Mouse (Mus musculus) liver, embryonic 15.5 days (tissue): ENCODE measurements around the gene Clic6. TPM values are rescaled to one million over a fixed set of nuclear protein-coding genes. Genes with fewer than 3 reads are reported as not detected.

Experiments used
- ATAC-seq: fragments of 200-750 bp; cut with Nextera tagmentation; 2 replicates; pipeline ENCODE4 v1.8.0; 2017; ENCODE audit warnings: moderate number of reproducible peaks, mild to moderate bottlenecking, moderate library complexity; ENCODE audit not compliant: insufficient read depth
- H3K27ac ChIP-seq: fragments of 300-500 bp; sonication (generic); replicated peaks from 2 replicates; pipeline ENCODE4 v1.5.1; 2015; ENCODE audit warnings: mild to moderate bottlenecking, inconsistent platforms
- H3K27me3 ChIP-seq: fragments of 300-500 bp; sonication (generic); 2 replicates; pipeline ENCODE4 v1.6.1; 2015; ENCODE audit warnings: mild to moderate bottlenecking, inconsistent platforms
- H3K36me3 ChIP-seq: fragments of 300-500 bp; sonication (generic); replicated peaks from 2 replicates; pipeline ENCODE4 v1.6.1; 2015; ENCODE audit warnings: moderate library complexity, mild to moderate bottlenecking, inconsistent platforms
- H3K4me1 ChIP-seq: fragments of 300-500 bp; sonication (generic); replicated peaks from 2 replicates; pipeline ENCODE4 v1.6.1; 2015; ENCODE audit warnings: inconsistent platforms
- H3K4me2 ChIP-seq: fragments of 300-500 bp; sonication (generic); 2 replicates; pipeline ENCODE4 v1.6.1; 2015; ENCODE audit warnings: moderate library complexity, mild to moderate bottlenecking, inconsistent platforms
- H3K4me3 ChIP-seq: fragments of 300-500 bp; sonication (generic); replicated peaks from 2 replicates; pipeline ENCODE4 v1.5.1; 2015; ENCODE audit warnings: mild to moderate bottlenecking, inconsistent platforms
- H3K9ac ChIP-seq: fragments of 300-500 bp; sonication (generic); 2 replicates; pipeline ENCODE4 v1.6.1; 2015; ENCODE audit warnings: moderate library complexity, mild to moderate bottlenecking, inconsistent platforms
- H3K9me3 ChIP-seq: fragments of 300-500 bp; sonication (generic); replicated peaks from 2 replicates; pipeline ENCODE4 v1.6.1; 2016; ENCODE audit warnings: inconsistent platforms
- WGBS: fragments of 180-500 bp; shearing (Covaris S2); methylation state at CpG from one replicate; pipeline ENCODE4 v1.1.7; 2015; ENCODE audit warnings: mixed read lengths; ENCODE audit not compliant: insufficient replicate concordance; 5-methylcytosine and 5-hydroxymethylcytosine counted together
- polyA plus RNA-seq: library from polyadenylated mRNA; unstranded; fragments of >200 nt; fragmentation: Nextera tagmentation; extraction: Ambion mirVana; gene quantifications from 2 replicates; pipeline ENCODE4 v1.2.1, GENCODE M21; 2015

Clic6 gene
- 0.40 and 0.54 TPM in 2 replicates for polyA plus RNA-seq

GRCm38 (mm10) chr16:92485436-92485835, at the start of gene Clic6:
Gene Clic6, plus strand, starts transcription at chr16:92485736.
- H3K4me1 ChIP-seq = peaks cover 31% of the 10 kb centered on the region
- WGBS = 74% methylated on average over 5 of the region's 5 CpGs
- no peak within 1 kb of the TSS for H3K4me3 ChIP-seq
- no peak within 1 kb of the TSS for H3K4me2 ChIP-seq
- no peak within 1 kb of the TSS for H3K27ac ChIP-seq
- H3K27me3 ChIP-seq = peaks cover 30% of the 10 kb centered on the region
- no peak within 1 kb of the TSS for H3K9ac ChIP-seq
- H3K36me3 ChIP-seq = no peaks in the 10 kb centered on the region
- H3K9me3 ChIP-seq = no peaks in the 10 kb centered on the region
- no peak for ATAC-seq

GRCm38 (mm10) chr16:92439775-92440174, 45.8 kb upstream of the Clic6 start:
- Histone ChIP-seq H3K36me3 (no peaks in the 10 kb centered on the region), H3K27me3 (no peaks in the 10 kb centered on the region), H3K4me1 (peaks cover 11% of the 10 kb centered on the region), H3K27ac (no peak overlapping the region), H3K4me2 (no peak overlapping the region), H3K9ac (no peak overlapping the region), H3K9me3 (no peaks in the 10 kb centered on the region), H3K4me3 (no peak overlapping the region)
- 58% methylated on average over 2 of the region's 2 CpGs for WGBS
- no peak for ATAC-seq

- H3K27ac ChIP-seq = no peak overlapping the region
- H3K4me1 ChIP-seq = peaks cover 11% of the 10 kb centered on the region
- no peak overlapping the region for H3K9ac ChIP-seq
- no peaks in the 10 kb centered on the region for H3K36me3 ChIP-seq
- H3K9me3 ChIP-seq = no peaks in the 10 kb centered on the region
- no peak for ATAC-seq
- no peak overlapping the region for H3K4me3 ChIP-seq
- no peak overlapping the region for H3K4me2 ChIP-seq
- WGBS = 43% methylated on average over 8 of the region's 8 CpGs
- no peaks in the 10 kb centered on the region for H3K27me3 ChIP-seq
Measured at GRCm38 (mm10) chr16:92440229-92440628, 45.3 kb upstream of the Clic6 start.

GRCm38 (mm10) chr16:92441203-92441602, 44.3 kb upstream of the Clic6 start:
- H3K4me2 ChIP-seq = no peak overlapping the region
- H3K4me1 ChIP-seq = peaks cover 19% of the 10 kb centered on the region
- no peaks in the 10 kb centered on the region for H3K27me3 ChIP-seq
- no peak overlapping the region for H3K9ac ChIP-seq
- no peak for ATAC-seq
- H3K36me3 ChIP-seq = no peaks in the 10 kb centered on the region
- no peaks in the 10 kb centered on the region for H3K9me3 ChIP-seq
- no peak overlapping the region for H3K27ac ChIP-seq
- WGBS = 57% methylated on average over 3 of the region's 3 CpGs
- no peak overlapping the region for H3K4me3 ChIP-seq

GRCm38 (mm10) chr16:92442150-92442549, 43.4 kb upstream of the Clic6 start:
- H3K27me3 ChIP-seq = no peaks in the 10 kb centered on the region
- H3K9ac ChIP-seq = no peak overlapping the region
- no peaks in the 10 kb centered on the region for H3K9me3 ChIP-seq
- H3K4me2 ChIP-seq = no peak overlapping the region
- no peak overlapping the region for H3K4me3 ChIP-seq
- WGBS = 78% methylated on average over 11 of the region's 11 CpGs
- ATAC-seq = no peak
- H3K36me3 ChIP-seq = no peaks in the 10 kb centered on the region
- peaks cover 20% of the 10 kb centered on the region for H3K4me1 ChIP-seq
- H3K27ac ChIP-seq = no peak overlapping the region

GRCm38 (mm10) chr16:92442946-92443345, 42.6 kb upstream of the Clic6 start:
- no peak for ATAC-seq
- Histone ChIP-seq H3K36me3 (no peaks in the 10 kb centered on the region), H3K4me1 (peaks cover 20% of the 10 kb centered on the region), H3K9me3 (no peaks in the 10 kb centered on the region), H3K27me3 (no peaks in the 10 kb centered on the region), H3K4me2 (no peak overlapping the region), H3K4me3 (no peak overlapping the region), H3K9ac (no peak overlapping the region), H3K27ac (no peak overlapping the region)
- 78% methylated on average over 4 of the region's 4 CpGs for WGBS

GRCm38 (mm10) chr16:92443644-92444113, 41.9 kb upstream of the Clic6 start:
- H3K27ac ChIP-seq = no peak overlapping the region
- no peaks in the 10 kb centered on the region for H3K27me3 ChIP-seq
- H3K36me3 ChIP-seq = no peaks in the 10 kb centered on the region
- H3K4me2 ChIP-seq = no peak overlapping the region
- H3K9me3 ChIP-seq = no peaks in the 10 kb centered on the region
- WGBS = 14% methylated on average over 13 of the region's 13 CpGs
- no peak overlapping the region for H3K9ac ChIP-seq
- peaks cover 20% of the 10 kb centered on the region for H3K4me1 ChIP-seq
- 0 out of 2 replicates have a peak, but pooled peaks have one; percentile 17 for ATAC-seq
- H3K4me3 ChIP-seq = no peak overlapping the region

DNA sequence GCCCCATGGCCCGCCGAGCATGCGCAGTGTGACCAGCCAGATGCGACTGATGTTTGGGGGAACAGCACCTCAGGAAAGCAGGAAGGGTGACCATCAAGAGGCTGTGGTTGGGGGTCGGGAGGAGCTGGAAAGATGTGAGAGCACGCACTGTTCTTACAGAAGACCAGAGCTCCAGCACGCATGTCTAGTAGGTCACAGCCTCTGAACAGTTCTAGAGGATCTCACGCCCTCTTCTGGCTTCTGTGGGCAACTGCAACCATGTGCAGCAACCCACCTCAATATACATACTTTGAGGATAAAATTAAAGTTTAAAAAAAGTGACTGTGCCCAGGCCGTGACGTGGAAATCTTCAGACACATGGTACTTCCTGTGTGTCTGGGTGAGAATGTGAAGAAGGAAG, 40.2 kb upstream of the Clic6 start:
- 57% methylated on average over 10 of the region's 10 CpGs for WGBS

DNA sequence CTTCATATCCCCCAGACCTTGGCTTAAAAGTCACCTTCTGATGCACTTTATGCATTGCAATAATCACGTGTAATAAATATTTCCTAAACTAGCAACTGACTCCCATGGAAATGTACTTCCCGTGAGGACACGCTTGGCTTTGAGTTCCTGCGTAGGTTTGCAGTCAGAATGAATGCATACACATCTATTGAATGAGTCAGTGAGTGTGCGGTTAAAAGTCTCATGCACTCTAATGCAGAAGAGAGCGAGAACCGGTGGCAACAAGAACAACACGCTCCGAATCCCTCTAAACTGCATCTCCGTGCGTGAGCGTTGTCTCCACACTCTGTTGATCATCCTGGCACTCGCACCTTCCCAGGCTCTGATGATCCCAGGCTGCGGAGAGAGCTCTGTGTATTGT, 36.5 kb upstream of the Clic6 start:
- H3K27ac ChIP-seq = no peak overlapping the region
- H3K36me3 ChIP-seq = no peaks in the 10 kb centered on the region
- no peak for ATAC-seq
- no peak overlapping the region for H3K4me2 ChIP-seq
- H3K9me3 ChIP-seq = no peaks in the 10 kb centered on the region
- H3K9ac ChIP-seq = no peak overlapping the region
- WGBS = 83% methylated on average over 14 of the region's 14 CpGs
- H3K27me3 ChIP-seq = no peaks in the 10 kb centered on the region
- peaks cover 13% of the 10 kb centered on the region; the same call in 1 of the 2 replicates for H3K4me1 ChIP-seq
- H3K4me3 ChIP-seq = no peak overlapping the region

More for the DNA sequence above, 40.2 kb upstream of the Clic6 start:
- Histone ChIP-seq H3K4me2 (no peak overlapping the region), H3K27me3 (no peaks in the 10 kb centered on the region), H3K9ac (no peak overlapping the region), H3K27ac (no peak overlapping the region), H3K9me3 (no peaks in the 10 kb centered on the region), H3K36me3 (no peaks in the 10 kb centered on the region), H3K4me3 (no peak overlapping the region), H3K4me1 (peaks cover 20% of the 10 kb centered on the region)
- ATAC-seq = no peak

DNA sequence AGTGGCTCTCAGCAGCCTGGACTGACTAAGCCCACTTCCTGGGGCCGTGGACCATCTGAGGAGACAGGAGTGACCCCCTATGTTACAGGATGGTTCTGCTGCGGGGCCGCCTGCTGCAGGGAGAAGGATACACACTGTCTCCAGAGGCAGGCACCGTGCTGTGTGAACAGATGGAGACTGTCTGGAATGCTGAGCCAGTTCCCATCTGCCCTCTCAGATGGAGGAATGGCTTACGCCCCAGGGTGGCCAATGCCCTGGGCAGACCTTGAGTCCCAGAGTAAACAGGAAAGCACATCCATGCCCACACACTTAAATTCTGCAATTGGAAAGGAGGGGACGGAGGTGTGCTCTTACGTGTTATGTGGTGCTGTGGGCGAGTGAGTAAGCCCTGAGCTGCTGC, 35.2 kb upstream of the Clic6 start:
- Histone ChIP-seq H3K27me3 (no peaks in the 10 kb centered on the region), H3K4me1 (peaks cover 13% of the 10 kb centered on the region; the same call in 1 of the 2 replicates), H3K4me2 (no peak overlapping the region), H3K9ac (no peak overlapping the region), H3K4me3 (no peak overlapping the region), H3K27ac (no peak overlapping the region), H3K9me3 (no peaks in the 10 kb centered on the region), H3K36me3 (no peaks in the 10 kb centered on the region)
- 74% methylated on average over 8 of the region's 8 CpGs for WGBS
- ATAC-seq = no peak

GRCm38 (mm10) chr16:92451516-92452072, 33.9 kb upstream of the Clic6 start:
- WGBS = 81% methylated on average over 17 of the region's 17 CpGs
- Histone ChIP-seq H3K36me3 (no peaks in the 10 kb centered on the region), H3K9ac (no peak overlapping the region), H3K27me3 (no peaks in the 10 kb centered on the region), H3K4me1 (peaks cover 4% of the 10 kb centered on the region; the same call in 1 of the 2 replicates), H3K9me3 (no peaks in the 10 kb centered on the region), H3K4me2 (no peak overlapping the region), H3K27ac (no peak overlapping the region), H3K4me3 (no peak overlapping the region)
- ATAC-seq = no peak

GRCm38 (mm10) chr16:92452609-92453008, 32.9 kb upstream of the Clic6 start:
- no peak overlapping the region for H3K9ac ChIP-seq
- no peak overlapping the region for H3K27ac ChIP-seq
- H3K36me3 ChIP-seq = no peaks in the 10 kb centered on the region
- no peak overlapping the region for H3K4me3 ChIP-seq
- H3K4me2 ChIP-seq = no peak overlapping the region
- ATAC-seq = no peak
- H3K9me3 ChIP-seq = no peaks in the 10 kb centered on the region
- 58% methylated on average over 8 of the region's 8 CpGs for WGBS
- no peaks in the 10 kb centered on the region for H3K27me3 ChIP-seq
- peaks cover 10% of the 10 kb centered on the region for H3K4me1 ChIP-seq
